Mouse (Mus musculus): ENCODE results near the gene Kif21a. TPM values are rescaled to one million over a fixed set of nuclear protein-coding genes. Genes with fewer than 3 reads are reported as not detected.

The Kif21a gene
- polyA plus RNA-seq, 2 experiments, result 10.0 to 13.7 TPM

- no peak for ATAC-seq (ENCODE audit: low FRiP score, low read depth)
- DNase-seq (ENCODE audit: low spot score), result no peak
- Histone ChIP-seq H3K4me2 (replicated peaks; ENCODE audit: low read depth, low read length, severe bottlenecking) (no peak overlapping the region), H3K27me3 (ENCODE audit: control insufficient read depth, insufficient read depth, low read length) (no peaks in the 10 kb centered on the region), H3K9me3 (ENCODE audit: control insufficient read depth, low read length) (no peaks in the 10 kb centered on the region), H3K27ac (replicated peaks; ENCODE audit: low read depth, low read length) (no peak overlapping the region), H3K36me3 (ENCODE audit: control insufficient read depth, insufficient read depth, low read length) (peaks cover 4% of the 10 kb centered on the region; the same call in 1 of the 2 replicates), H3K9ac (ENCODE audit: low read depth, low read length, severe bottlenecking) (no peak overlapping the region), H3K4me1 (ENCODE audit: control insufficient read depth, insufficient read depth, low read length) (no peaks in the 10 kb centered on the region), H3K4me3 (replicated peaks; ENCODE audit: low read length) (no peak overlapping the region)
- TF ChIP-seq POLR2A (IDR thresholded peaks at IDR 0.05; ENCODE audit: borderline replicate concordance, extremely low read depth, insufficient read depth, insufficient read length), result no peak
- 81% methylated on average over 6 of the region's 6 CpGs for WGBS
Observed at GRCm38 (mm10) chr15:90935579-90935978, 114.2 kb downstream of the Kif21a start.

DNA sequence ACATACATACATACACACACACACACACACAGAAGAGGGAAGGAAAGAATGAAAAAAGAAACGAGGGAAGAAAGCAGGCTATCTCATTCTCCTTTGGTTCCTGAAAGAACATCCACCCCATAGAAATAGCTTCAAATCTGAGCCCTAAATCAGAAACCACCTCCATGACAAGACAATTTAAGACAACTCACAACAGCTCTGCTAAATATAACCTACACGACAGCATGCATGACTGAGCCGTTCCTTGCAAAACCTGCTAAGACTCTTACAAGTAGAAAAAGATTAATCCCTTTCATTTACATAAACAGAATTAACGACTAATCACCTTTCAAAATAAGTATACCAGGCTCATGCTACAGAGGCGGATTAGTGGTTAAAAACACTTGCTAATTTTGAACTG, 118.3 kb downstream of the Kif21a start:
- H3K9me3 ChIP-seq (ENCODE audit: control insufficient read depth, low read length), result no peaks in the 10 kb centered on the region
- no peaks in the 10 kb centered on the region for H3K4me1 ChIP-seq (ENCODE audit: control insufficient read depth, insufficient read depth, low read length)
- DNase-seq (ENCODE audit: low spot score) (no peak), ATAC-seq (ENCODE audit: low FRiP score, low read depth) (no peak)
- no peaks in the 10 kb centered on the region for H3K27me3 ChIP-seq (ENCODE audit: control insufficient read depth, insufficient read depth, low read length)
- H3K4me3 ChIP-seq (replicated peaks; ENCODE audit: low read length), result no peak overlapping the region
- no peak for TF ChIP-seq POLR2A (IDR thresholded peaks at IDR 0.05; ENCODE audit: borderline replicate concordance, extremely low read depth, insufficient read depth, insufficient read length)
- no peaks in the 10 kb centered on the region for H3K36me3 ChIP-seq (ENCODE audit: control insufficient read depth, insufficient read depth, low read length)
- no peak overlapping the region for H3K9ac ChIP-seq (ENCODE audit: low read depth, low read length, severe bottlenecking)
- WGBS, result 73% methylated on average over 5 of the region's 5 CpGs
- H3K27ac ChIP-seq (replicated peaks; ENCODE audit: low read depth, low read length), result no peak overlapping the region
- H3K4me2 ChIP-seq (replicated peaks; ENCODE audit: low read depth, low read length, severe bottlenecking), result no peak overlapping the region

GRCm38 (mm10) chr15:90929043-90929442, 120.7 kb downstream of the Kif21a start:
- ATAC-seq (ENCODE audit: low FRiP score, low read depth) (no peak), DNase-seq (ENCODE audit: low spot score) (peak; percentile 17)
- no peaks in the 10 kb centered on the region for H3K27me3 ChIP-seq (ENCODE audit: control insufficient read depth, insufficient read depth, low read length)
- WGBS, result 13% methylated on average over 1 of the region's 1 CpGs
- no peak overlapping the region for H3K27ac ChIP-seq (replicated peaks; ENCODE audit: low read depth, low read length)
- H3K9ac ChIP-seq (ENCODE audit: low read depth, low read length, severe bottlenecking), result no peak overlapping the region
- no peak overlapping the region for H3K4me2 ChIP-seq (replicated peaks; ENCODE audit: low read depth, low read length, severe bottlenecking)
- H3K4me3 ChIP-seq (replicated peaks; ENCODE audit: low read length), result no peak overlapping the region
- no peaks in the 10 kb centered on the region for H3K9me3 ChIP-seq (ENCODE audit: control insufficient read depth, low read length)
- no peak for TF ChIP-seq POLR2A (IDR thresholded peaks at IDR 0.05; ENCODE audit: borderline replicate concordance, extremely low read depth, insufficient read depth, insufficient read length)
- no peaks in the 10 kb centered on the region for H3K36me3 ChIP-seq (ENCODE audit: control insufficient read depth, insufficient read depth, low read length)
- no peaks in the 10 kb centered on the region for H3K4me1 ChIP-seq (ENCODE audit: control insufficient read depth, insufficient read depth, low read length)

GRCm38 (mm10) chr15:90896480-90896879, 153.3 kb downstream of the Kif21a start:
- DNase-seq (ENCODE audit: low spot score) (no peak), ATAC-seq (ENCODE audit: low FRiP score, low read depth) (no peak)
- no peak for TF ChIP-seq POLR2A (IDR thresholded peaks at IDR 0.05; ENCODE audit: borderline replicate concordance, extremely low read depth, insufficient read depth, insufficient read length)

GRCm38 (mm10) chr15:90887466-90887865, 162.3 kb downstream of the Kif21a start:
- no peak for ATAC-seq (ENCODE audit: low FRiP score, low read depth)
- no peak for TF ChIP-seq POLR2A (IDR thresholded peaks at IDR 0.05; ENCODE audit: borderline replicate concordance, extremely low read depth, insufficient read depth, insufficient read length)
- H3K4me1 ChIP-seq (ENCODE audit: control insufficient read depth, insufficient read depth, low read length), result no peaks in the 10 kb centered on the region
- H3K27ac ChIP-seq (replicated peaks; ENCODE audit: low read depth, low read length), result no peak overlapping the region
- no peaks in the 10 kb centered on the region for H3K36me3 ChIP-seq (ENCODE audit: control insufficient read depth, insufficient read depth, low read length)
- no peak overlapping the region for H3K4me2 ChIP-seq (replicated peaks; ENCODE audit: low read depth, low read length, severe bottlenecking)
- no peak overlapping the region for H3K9ac ChIP-seq (ENCODE audit: low read depth, low read length, severe bottlenecking)
- H3K9me3 ChIP-seq (ENCODE audit: control insufficient read depth, low read length), result no peaks in the 10 kb centered on the region
- no peaks in the 10 kb centered on the region for H3K27me3 ChIP-seq (ENCODE audit: control insufficient read depth, insufficient read depth, low read length)
- no peak for DNase-seq (ENCODE audit: low spot score)
- WGBS, result 78% methylated on average over 8 of the region's 8 CpGs
- H3K4me3 ChIP-seq (replicated peaks; ENCODE audit: low read length), result no peak overlapping the region

More at GRCm38 (mm10) chr15:90896480-90896879, 153.3 kb downstream of the Kif21a start:
- no peaks in the 10 kb centered on the region for H3K27me3 ChIP-seq (ENCODE audit: control insufficient read depth, insufficient read depth, low read length)
- H3K9ac ChIP-seq (ENCODE audit: low read depth, low read length, severe bottlenecking), result no peak overlapping the region
- no peaks in the 10 kb centered on the region for H3K4me1 ChIP-seq (ENCODE audit: control insufficient read depth, insufficient read depth, low read length)
- H3K36me3 ChIP-seq (ENCODE audit: control insufficient read depth, insufficient read depth, low read length), result no peaks in the 10 kb centered on the region
- no peak overlapping the region for H3K4me3 ChIP-seq (replicated peaks; ENCODE audit: low read length)
- WGBS, result 88% methylated on average over 9 of the region's 9 CpGs
- no peak overlapping the region for H3K4me2 ChIP-seq (replicated peaks; ENCODE audit: low read depth, low read length, severe bottlenecking)
- H3K9me3 ChIP-seq (ENCODE audit: control insufficient read depth, low read length), result no peaks in the 10 kb centered on the region
- no peak overlapping the region for H3K27ac ChIP-seq (replicated peaks; ENCODE audit: low read depth, low read length)

Other genes with a start within 250 kb of the Kif21a start
- gene Abcd2, start 141.9 kb upstream of the Kif21a start, polyA plus RNA-seq (2012; rRNA removed), result 1.3 and 1.5 TPM in 2 replicates
- 2.0 and 2.5 TPM in 2 replicates for gene Abcd2, start 141.9 kb upstream of the Kif21a start, polyA plus RNA-seq (2014; fragmentation: Nextera tagmentation; extraction: Ambion mirVana)
- not detected in 2 replicates for gene CN725425, start 149.5 kb upstream of the Kif21a start, polyA plus RNA-seq (2012; rRNA removed)
- gene CN725425, start 149.5 kb upstream of the Kif21a start, polyA plus RNA-seq (2014; fragmentation: Nextera tagmentation; extraction: Ambion mirVana), result not detected in 2 replicates

All from limb, embryonic 14.5 days (tissue).